Mouse (Mus musculus) lung, adult 2 months (tissue): Measurements from ENCODE around the gene Appbp2.

ENCODE experiments used
- CTCF ChIP-seq: fragments of 200-500 bp; IDR thresholded peaks from 2 replicates; pipeline ENCODE4 v1.5.1; 2011; ENCODE audit warnings: mild to moderate bottlenecking, low read length, control low read depth; ENCODE audit not compliant: insufficient read depth
- POLR2A ChIP-seq: fragments of 200-500 bp; IDR thresholded peaks from 2 replicates; pipeline ENCODE4 v1.6.1; 2011; ENCODE audit warnings: low read depth, mild to moderate bottlenecking, control low read depth, low read length, borderline replicate concordance; ENCODE audit errors: extremely low read depth

- TF ChIP-seq CTCF (no peak), POLR2A (peak; percentile 22; the same call in 1 of the 2 replicates)
Observed at GRCm38 (mm10) chr11:85258966-85259365, 24.0 kb upstream of the Appbp2 start.
